Mouse (Mus musculus) stomach, postnatal 0 days (tissue): Measurements from ENCODE around the gene Ctnnd2.

Experiments
- CTCF ChIP-seq: IDR thresholded peaks from 2 replicates; pipeline ENCODE4 v1.5.1; 2016; ENCODE audit warnings: antibody characterized with exemption, low read depth, mild to moderate bottlenecking, moderate library complexity
- EP300 ChIP-seq: optimal IDR thresholded peaks from 2 replicates; pipeline ENCODE3; 2016; ENCODE audit warnings: antibody characterized with exemption

GRCm38 (mm10) chr15:30709754-30710105 lies 537.3 kb downstream of the Ctnnd2 start:
- TF ChIP-seq CTCF, result no peak
- no peak for TF ChIP-seq EP300
